Mouse (Mus musculus) kidney, embryonic 14.5 days (tissue): ENCODE measurements around the gene Ulk3. TPM values are rescaled to one million over a fixed set of nuclear protein-coding genes. Genes with fewer than 3 reads are reported as not detected.
A peak's percentile ranks its signal among the peaks of the same experiment; 100 is the strongest.

Source experiments
- ATAC-seq: fragments of 200-750 bp; cut with Nextera tagmentation; 2 replicates; pipeline ENCODE4 v1.8.0; 2017; ENCODE audit warnings: moderate number of reproducible peaks, mild to moderate bottlenecking, moderate TSS enrichment, moderate library complexity; ENCODE audit not compliant: low FRiP score, low TSS enrichment
- H3K27ac ChIP-seq: fragments of 300-500 bp; sonication (generic); 2 replicates; pipeline ENCODE4 v1.5.1; 2014; ENCODE audit warnings: low read depth, mild to moderate bottlenecking, low read length, moderate library complexity, mixed read lengths
- H3K27me3 ChIP-seq: fragments of 300-500 bp; sonication (generic); 2 replicates; pipeline ENCODE4 v1.6.1; 2014; ENCODE audit warnings: mild to moderate bottlenecking, low read length; ENCODE audit not compliant: control insufficient read depth, insufficient read depth
- H3K36me3 ChIP-seq: fragments of 300-500 bp; sonication (generic); 2 replicates; pipeline ENCODE4 v1.6.1; 2014; ENCODE audit warnings: low read length, mixed read lengths; ENCODE audit not compliant: control insufficient read depth, insufficient read depth
- H3K4me1 ChIP-seq: fragments of 300-500 bp; sonication (generic); 2 replicates; pipeline ENCODE4 v1.6.1; 2014; ENCODE audit warnings: low read length, mixed read lengths; ENCODE audit not compliant: control insufficient read depth, insufficient read depth
- H3K4me2 ChIP-seq: fragments of 300-500 bp; sonication (generic); replicated peaks from 2 replicates; pipeline ENCODE4 v1.6.1; 2014; ENCODE audit warnings: low read depth, mild to moderate bottlenecking, low read length
- H3K4me3 ChIP-seq: fragments of 300-500 bp; sonication (generic); 2 replicates; pipeline ENCODE4 v1.5.1; 2014; ENCODE audit warnings: mild to moderate bottlenecking, low read length
- H3K9ac ChIP-seq: fragments of 300-500 bp; sonication (generic); 2 replicates; pipeline ENCODE4 v1.6.1; 2014; ENCODE audit warnings: low read depth, mild to moderate bottlenecking, low read length, moderate library complexity
- H3K9me3 ChIP-seq: fragments of 300-500 bp; sonication (generic); 2 replicates; pipeline ENCODE4 v1.6.1; 2016; ENCODE audit warnings: low read length; ENCODE audit not compliant: control insufficient read depth
- WGBS: fragments of 180-500 bp; shearing (Covaris S2); extraction: QIAGEN DNeasy Blood & Tissue Kit; methylation state at CpG from one replicate; pipeline ENCODE4 v1.1.7; 2014; 5-methylcytosine and 5-hydroxymethylcytosine counted together
- polyA plus RNA-seq: library from polyadenylated mRNA; unstranded; fragments of >200 nt; fragmentation: Nextera tagmentation; extraction: Ambion mirVana; gene quantifications from 2 replicates; pipeline ENCODE4 v1.2.1, GENCODE M21; 2014

Ulk3 gene
- polyA plus RNA-seq, 1 experiment from 2014 or later: 13.7 TPM

DNA sequence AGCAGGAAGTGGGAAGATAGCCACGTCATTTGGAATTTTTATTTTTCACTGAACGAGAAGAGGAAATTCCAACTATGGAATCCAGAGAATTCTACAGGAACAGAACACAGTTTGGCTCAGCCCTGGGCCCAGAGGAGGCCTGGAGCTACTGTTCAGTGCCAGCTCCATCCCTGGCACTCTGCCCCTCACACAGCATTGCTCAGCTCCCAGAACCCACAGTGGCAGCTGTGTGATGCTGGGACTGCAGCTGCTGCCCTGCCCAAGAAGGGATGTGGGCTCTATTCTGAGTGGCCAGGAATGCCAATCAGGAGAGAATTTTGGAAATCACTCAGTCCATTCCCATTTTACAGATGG is 12.1 kb downstream of the Ulk3 start:
- Histone ChIP-seq H3K27ac (no peak overlapping the region), H3K27me3 (no peaks in the 10 kb centered on the region), H3K36me3 (no peaks in the 10 kb centered on the region), H3K9ac (no peak overlapping the region), H3K4me2 (no peak overlapping the region), H3K4me1 (peaks cover 17% of the 10 kb centered on the region), H3K9me3 (no peaks in the 10 kb centered on the region), H3K4me3 (no peak overlapping the region)
- no peak for ATAC-seq
- WGBS: 48% methylated on average over 2 of the region's 2 CpGs

DNA sequence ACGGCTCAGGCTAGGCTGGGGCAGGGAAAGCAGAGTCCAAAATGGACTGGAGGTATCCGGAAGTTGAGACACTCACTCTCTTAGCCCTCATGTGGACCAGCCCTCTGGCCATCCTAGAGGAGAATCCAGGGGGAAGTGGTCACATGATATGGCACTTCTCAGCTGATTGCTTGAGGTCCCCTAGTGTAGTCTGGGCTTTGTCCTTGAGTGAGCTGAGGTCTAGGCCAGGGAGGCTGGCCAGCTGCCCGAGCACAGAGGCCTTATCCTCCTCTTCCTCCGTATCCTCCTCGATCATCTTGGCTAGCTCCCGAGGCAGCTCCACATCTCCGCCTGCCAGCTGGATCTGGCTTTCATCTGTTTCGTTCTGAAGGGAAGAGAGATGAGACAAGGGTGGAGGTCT is 12.8 kb downstream of the Ulk3 start:
- ATAC-seq: no peak
- no peak overlapping the region for H3K4me3 ChIP-seq
- no peaks in the 10 kb centered on the region for H3K36me3 ChIP-seq
- no peak overlapping the region for H3K27ac ChIP-seq
- no peak overlapping the region for H3K9ac ChIP-seq
- no peaks in the 10 kb centered on the region for H3K27me3 ChIP-seq
- no peak overlapping the region for H3K4me2 ChIP-seq
- 71% methylated on average over 8 of the region's 8 CpGs for WGBS
- H3K4me1 ChIP-seq: peaks cover 18% of the 10 kb centered on the region
- H3K9me3 ChIP-seq: no peaks in the 10 kb centered on the region

DNA sequence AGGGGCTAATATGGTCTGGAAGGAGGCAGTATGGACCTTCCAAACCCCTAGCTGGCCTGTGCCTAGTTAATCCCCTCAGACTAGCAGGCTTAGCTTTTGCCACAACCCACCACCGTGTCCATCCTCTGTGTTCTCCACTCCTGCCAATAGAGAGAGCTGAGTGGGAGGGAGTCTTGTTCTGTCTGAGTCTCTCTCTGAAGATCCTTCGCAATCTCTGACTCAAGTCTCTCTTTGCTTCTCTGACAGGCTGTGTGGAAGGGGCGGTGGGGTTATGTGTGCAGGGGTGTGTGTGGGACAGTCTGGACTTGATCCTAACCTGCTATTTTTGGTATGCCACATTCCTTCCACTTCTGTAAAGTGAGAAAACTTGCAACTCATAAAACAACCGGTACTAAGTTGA is 15.6 kb downstream of the Ulk3 start:
- H3K27ac ChIP-seq: no peak overlapping the region
- no peaks in the 10 kb centered on the region for H3K36me3 ChIP-seq
- H3K9me3 ChIP-seq: no peaks in the 10 kb centered on the region
- no peak overlapping the region for H3K9ac ChIP-seq
- no peak overlapping the region for H3K4me2 ChIP-seq
- H3K27me3 ChIP-seq: no peaks in the 10 kb centered on the region
- H3K4me1 ChIP-seq: peaks cover 15% of the 10 kb centered on the region
- 83% methylated on average over 4 of the region's 4 CpGs for WGBS
- H3K4me3 ChIP-seq: no peak overlapping the region
- no peak for ATAC-seq

DNA sequence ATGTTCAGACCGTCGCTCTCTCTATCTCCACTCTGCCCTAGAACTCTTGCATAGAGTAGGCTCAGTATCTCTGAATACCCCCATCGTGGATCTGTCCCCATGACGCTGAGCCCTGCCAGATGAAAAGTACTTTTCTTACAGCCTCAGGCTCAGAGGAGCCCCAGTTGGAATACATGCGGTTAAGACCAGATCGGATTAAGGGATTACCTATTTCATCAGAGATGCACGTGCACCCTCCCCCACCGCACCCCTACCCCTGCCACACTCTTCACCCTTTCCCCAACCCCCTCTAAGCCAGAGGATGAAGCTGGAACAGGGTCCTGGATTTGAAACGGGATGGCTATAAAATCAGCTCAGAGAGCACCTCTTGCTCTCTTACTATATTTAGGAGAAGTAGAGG is 16.3 kb downstream of the Ulk3 start:
- no peaks in the 10 kb centered on the region for H3K9me3 ChIP-seq
- no peaks in the 10 kb centered on the region for H3K36me3 ChIP-seq
- no peaks in the 10 kb centered on the region for H3K27me3 ChIP-seq
- H3K4me1 ChIP-seq: peaks cover 12% of the 10 kb centered on the region
- no peak overlapping the region for H3K9ac ChIP-seq
- ATAC-seq: no peak
- 25% methylated on average over 9 of the region's 9 CpGs for WGBS
- no peak overlapping the region for H3K4me3 ChIP-seq
- no peak overlapping the region for H3K4me2 ChIP-seq
- no peak overlapping the region for H3K27ac ChIP-seq

DNA sequence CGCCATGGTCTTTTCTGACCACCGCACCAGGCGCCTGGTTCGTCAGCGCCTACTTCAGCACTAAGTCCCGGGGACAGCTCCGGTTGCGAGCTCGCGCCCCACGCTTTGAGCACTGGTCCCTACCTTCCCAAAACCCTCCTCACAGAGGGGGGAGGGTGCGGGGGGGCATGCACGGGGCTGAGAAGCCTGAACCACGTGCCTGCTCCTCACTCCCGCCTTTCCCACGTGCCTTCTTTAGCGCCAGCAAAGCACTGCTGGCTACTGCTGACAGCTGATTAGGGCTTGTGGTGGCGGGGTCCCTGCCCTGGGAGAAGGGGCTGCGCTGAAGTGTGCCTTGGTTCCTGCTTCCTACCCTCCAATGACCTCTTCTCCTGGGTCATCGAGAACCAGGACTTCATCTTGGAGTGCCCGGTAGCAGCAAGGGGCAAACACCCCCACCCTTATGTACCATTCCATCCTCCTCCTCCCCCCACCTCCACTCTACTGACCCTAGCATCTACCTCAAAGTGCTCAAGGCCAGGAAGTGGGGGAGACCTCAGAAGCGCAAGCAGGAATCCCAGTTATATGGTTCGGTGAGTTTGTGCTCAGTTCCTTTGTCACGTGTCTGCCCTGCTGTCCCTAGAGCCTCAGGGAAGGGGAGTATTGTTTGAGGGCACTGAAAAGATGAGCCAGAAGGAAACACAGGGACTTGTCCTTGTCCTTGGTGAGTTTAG is 17.0 kb downstream of the Ulk3 start, which contains the start of gene Cplx3:
Gene Cplx3 (minus strand): TSS at position 143 of the 713 bp plus-strand sequence.
- no peak within 1 kb of the TSS for H3K27ac ChIP-seq
- H3K4me1 ChIP-seq: 0 out of 2 replicates have a peak, but pooled peaks cover 4% of the 10 kb centered on the region
- no peak within 1 kb of the TSS for H3K4me3 ChIP-seq
- H3K36me3 ChIP-seq: no peaks in the 10 kb centered on the region
- H3K4me2 ChIP-seq: no peak within 1 kb of the TSS; the same call in 1 of the 2 replicates
- no peak within 1 kb of the TSS for H3K9ac ChIP-seq
- 5% methylated on average over 24 of the region's 24 CpGs for WGBS
- no peaks in the 10 kb centered on the region for H3K27me3 ChIP-seq
- ATAC-seq: peak; percentile 65
- H3K9me3 ChIP-seq: no peaks in the 10 kb centered on the region

DNA sequence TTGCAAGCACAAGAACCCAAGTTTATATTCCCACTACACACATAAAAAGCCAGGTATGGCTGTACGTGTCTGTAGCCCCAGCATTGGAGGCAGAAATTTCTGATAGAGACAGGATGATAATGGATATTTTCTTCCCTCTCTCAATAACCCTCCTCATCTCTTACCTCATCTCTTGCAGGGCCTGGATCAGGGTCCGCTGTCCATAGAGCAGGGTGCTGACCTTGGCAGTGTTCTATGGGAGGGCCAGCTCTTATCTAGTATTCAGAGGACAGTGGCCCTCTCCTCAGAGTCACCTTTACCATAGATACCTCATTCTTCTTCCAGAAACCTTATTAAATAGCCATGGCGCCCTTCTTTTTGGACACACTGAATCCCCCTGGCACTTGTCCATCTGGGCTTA is 20.6 kb downstream of the Ulk3 start:
- no peak overlapping the region for H3K4me3 ChIP-seq
- no peak overlapping the region for H3K4me2 ChIP-seq
- H3K4me1 ChIP-seq: 0 out of 2 replicates have a peak, but pooled peaks cover 4% of the 10 kb centered on the region
- H3K36me3 ChIP-seq: no peaks in the 10 kb centered on the region
- H3K27me3 ChIP-seq: no peaks in the 10 kb centered on the region
- no peak for ATAC-seq
- H3K9me3 ChIP-seq: no peaks in the 10 kb centered on the region
- H3K9ac ChIP-seq: no peak overlapping the region
- 66% methylated on average over 3 of the region's 3 CpGs for WGBS
- no peak overlapping the region for H3K27ac ChIP-seq

DNA sequence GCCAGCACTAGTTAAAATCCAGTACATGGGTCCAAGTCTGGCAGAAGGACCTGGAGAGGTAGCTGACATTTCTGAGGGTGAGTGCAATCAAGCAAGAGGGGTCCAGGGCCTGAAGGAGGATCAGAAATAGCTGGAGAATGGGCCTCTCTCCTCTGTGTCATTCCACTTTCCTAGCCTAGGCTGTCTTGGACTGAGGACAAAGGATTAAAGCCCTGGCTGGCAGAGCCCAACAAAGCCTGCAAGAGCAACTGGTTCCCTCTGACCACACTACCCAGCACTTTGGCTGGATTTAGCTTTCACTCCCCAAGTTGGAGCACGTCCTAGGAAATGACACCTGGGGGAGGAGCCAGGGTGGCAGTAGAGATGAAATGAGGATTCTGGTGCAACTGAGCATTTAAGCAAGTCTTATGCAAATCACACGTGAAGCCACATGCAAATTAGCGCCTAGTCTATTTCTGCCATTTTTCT is 21.1 kb downstream of the Ulk3 start:
- H3K4me2 ChIP-seq: no peak overlapping the region
- 51% methylated on average over 3 of the region's 3 CpGs for WGBS
- no peaks in the 10 kb centered on the region for H3K27me3 ChIP-seq
- H3K4me1 ChIP-seq: 0 out of 2 replicates have a peak, but pooled peaks cover 4% of the 10 kb centered on the region
- no peak overlapping the region for H3K27ac ChIP-seq
- H3K36me3 ChIP-seq: no peaks in the 10 kb centered on the region
- H3K4me3 ChIP-seq: no peak overlapping the region
- no peaks in the 10 kb centered on the region for H3K9me3 ChIP-seq
- no peak overlapping the region for H3K9ac ChIP-seq
- no peak for ATAC-seq

DNA sequence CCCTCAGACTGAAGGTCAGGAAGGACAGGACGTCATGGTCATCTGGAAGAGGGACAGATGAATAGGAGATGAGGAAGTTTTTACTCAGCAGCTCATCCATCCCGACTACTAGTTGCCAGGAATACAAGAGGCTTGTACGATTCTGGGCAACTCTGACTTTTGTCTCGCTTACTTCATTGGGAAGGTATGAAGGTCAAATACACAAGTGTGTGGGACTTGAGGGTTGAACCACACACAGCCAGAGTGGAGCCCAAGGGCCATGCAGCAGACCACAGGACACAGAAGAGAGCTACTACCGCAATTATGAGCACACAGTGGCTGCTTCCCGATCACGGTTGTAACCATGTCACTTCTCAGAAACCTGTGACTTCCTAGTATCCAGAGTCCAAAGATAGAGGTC is 23.3 kb downstream of the Ulk3 start:
- no peaks in the 10 kb centered on the region for H3K4me1 ChIP-seq
- WGBS: 78% methylated on average over 7 of the region's 7 CpGs
- H3K27ac ChIP-seq: no peak overlapping the region
- H3K9me3 ChIP-seq: no peaks in the 10 kb centered on the region
- no peaks in the 10 kb centered on the region for H3K36me3 ChIP-seq
- no peaks in the 10 kb centered on the region for H3K27me3 ChIP-seq
- no peak overlapping the region for H3K4me3 ChIP-seq
- ATAC-seq: no peak
- no peak overlapping the region for H3K4me2 ChIP-seq
- H3K9ac ChIP-seq: no peak overlapping the region

DNA sequence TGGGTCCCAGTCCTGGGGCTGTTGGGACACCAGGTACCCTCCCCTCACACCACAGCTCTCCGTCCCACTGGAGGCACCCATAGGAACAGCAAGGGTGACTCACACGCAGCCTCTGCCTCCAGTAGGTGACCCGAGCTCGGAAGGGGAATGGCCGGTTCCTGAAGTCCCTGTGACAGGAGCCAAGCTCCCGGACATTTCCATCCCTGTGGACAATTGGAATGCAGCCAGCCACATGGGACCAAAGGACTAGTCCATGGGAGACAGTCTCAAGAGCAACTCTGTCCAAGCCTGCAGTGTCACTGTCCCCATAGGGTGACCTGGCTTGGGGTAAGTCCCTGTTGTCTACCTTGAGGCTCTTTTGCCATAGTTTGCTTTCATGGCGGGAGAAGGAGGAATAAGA is 24.7 kb downstream of the Ulk3 start:
- no peak overlapping the region for H3K27ac ChIP-seq
- no peaks in the 10 kb centered on the region for H3K9me3 ChIP-seq
- no peak overlapping the region for H3K9ac ChIP-seq
- WGBS: 84% methylated on average over 7 of the region's 7 CpGs
- no peak overlapping the region for H3K4me3 ChIP-seq
- H3K36me3 ChIP-seq: no peaks in the 10 kb centered on the region
- H3K4me1 ChIP-seq: no peaks in the 10 kb centered on the region
- no peak for ATAC-seq
- H3K4me2 ChIP-seq: no peak overlapping the region
- no peaks in the 10 kb centered on the region for H3K27me3 ChIP-seq
